Mouse (Mus musculus): ENCODE results near the gene Nepn.

DNA sequence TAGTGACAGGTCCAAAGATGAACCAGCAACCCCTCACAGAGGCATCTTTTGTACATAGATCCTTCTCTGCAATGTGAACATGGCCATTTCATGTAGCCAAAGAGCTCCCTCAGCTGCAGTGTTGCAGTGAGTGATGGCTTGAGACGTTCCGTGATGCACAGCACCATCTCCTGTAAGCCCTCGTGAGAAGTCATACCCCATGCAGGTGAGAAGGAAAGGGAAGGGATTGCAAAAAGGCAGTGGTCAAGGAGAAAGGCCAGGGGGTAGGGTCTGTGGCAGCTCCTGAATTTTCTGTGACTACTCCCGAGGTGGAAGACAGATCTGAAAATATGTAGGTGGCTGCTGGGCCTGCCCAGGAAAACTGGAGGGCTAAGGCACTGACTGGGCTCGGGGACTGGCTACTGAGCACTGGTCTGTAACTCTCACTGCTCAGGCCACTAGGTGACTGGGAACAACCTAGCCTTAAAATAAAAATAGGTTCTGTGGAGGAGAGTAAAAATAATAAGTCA is at the start of gene Nepn:
- no peak for TF ChIP-seq POLR2A (IDR thresholded peaks at IDR 0.05; ENCODE audit: insufficient read depth, low read length)
- TF ChIP-seq CTCF (IDR thresholded peaks at IDR 0.05; ENCODE audit: low read depth, low read length) = no peak

Measured in ES-Bruce4 (cell line).